Mouse (Mus musculus) embryo, embryonic 10.5 days (tissue): ENCODE measurements at regions not wholly inside any gene's neighbourhood (a gene's known extent, or its start where the extent isn't known, plus 50 kb on each side); places are given as distances from the start of the nearest gene placed in this dataset.

Experiments
- DNase-seq: peaks from one replicate; pipeline ENCODE4 v3.0.0-alpha.2; 2015; ENCODE audit warnings: low spot score

DNA sequence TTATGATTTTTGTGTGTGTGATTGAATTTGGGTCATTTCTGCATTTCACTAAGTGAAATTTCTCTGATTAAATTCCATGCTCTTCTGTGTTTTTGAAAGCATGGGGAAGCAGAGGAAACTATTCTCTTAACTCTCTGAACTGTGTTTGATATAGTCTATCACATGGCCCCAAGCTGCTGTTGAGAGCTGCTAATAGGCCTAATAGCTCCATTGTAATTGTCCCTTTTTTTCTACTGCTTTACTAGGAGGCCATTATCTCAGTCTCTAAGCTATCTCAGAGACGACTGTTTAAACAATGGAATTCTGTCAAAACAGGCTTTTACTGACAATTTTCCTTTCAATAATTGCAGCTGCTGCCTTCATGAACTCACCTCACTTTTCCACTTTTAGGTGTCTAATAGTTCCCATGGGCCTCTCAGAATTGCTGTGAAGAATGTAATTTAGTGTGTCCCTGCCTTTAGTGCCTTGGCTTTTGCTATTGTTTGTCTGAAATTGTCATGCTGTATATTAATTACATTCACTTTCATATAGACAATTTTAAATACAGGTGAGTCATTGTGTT, 721.5 kb upstream of the Kcnd2 start:
- peak; percentile 1 for DNase-seq

DNA sequence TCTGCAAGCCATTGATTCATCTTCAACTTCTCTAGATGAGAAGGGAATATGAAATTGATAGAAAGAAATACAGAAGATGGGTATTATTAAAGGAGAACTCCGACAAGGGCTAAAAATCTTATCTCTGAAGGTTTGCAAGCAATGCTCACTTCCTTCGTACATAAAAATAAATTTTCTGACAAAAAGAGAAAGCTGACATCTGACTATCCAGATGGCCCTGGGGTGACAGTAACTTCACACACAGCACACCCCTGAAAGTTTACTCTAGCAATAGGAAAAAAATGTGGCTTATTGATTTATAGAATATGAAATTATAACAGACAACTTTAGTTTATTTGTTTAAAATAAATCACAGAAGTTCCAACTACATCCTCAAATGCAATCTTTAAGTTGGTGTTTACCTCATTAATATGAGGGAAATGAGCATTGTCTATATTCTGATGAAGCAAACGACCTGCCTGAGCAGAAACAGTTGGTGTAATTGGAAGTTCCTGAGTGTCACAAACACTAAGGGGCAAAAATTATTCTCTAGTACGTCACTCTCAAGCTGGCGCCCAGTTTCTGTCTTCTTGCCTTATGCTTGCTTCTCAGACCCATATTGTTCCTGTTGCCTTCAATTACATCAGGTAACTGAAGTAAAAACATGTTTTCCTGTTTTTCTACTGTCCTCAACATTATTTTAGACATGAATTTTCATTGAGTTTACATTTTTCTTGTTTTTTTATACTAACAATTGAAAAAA, 712.8 kb upstream of the Kcnd2 start:
- no peak for DNase-seq
